Mouse (Mus musculus): ENCODE results near the gene Snapc4.

Snapc4 gene

DNA sequence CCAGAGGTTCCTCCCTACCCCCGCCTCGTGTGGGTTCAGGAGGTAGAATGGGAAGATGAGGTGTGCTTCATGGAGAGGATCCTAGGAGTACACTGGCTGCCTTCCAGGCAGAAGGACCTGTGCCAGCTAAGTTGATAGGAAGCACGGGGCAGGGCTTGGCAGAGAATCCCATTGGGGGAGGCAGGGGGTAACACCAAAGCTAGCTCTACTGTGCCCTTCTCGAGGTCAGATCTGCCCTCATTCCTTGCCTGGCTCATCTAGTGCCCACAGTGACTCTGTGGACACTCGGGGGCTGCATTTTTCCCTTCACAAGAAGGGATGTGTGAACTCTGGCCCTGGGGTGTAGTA is 41.3 kb downstream of the Snapc4 start:
- DNase-seq: no peak

DNA sequence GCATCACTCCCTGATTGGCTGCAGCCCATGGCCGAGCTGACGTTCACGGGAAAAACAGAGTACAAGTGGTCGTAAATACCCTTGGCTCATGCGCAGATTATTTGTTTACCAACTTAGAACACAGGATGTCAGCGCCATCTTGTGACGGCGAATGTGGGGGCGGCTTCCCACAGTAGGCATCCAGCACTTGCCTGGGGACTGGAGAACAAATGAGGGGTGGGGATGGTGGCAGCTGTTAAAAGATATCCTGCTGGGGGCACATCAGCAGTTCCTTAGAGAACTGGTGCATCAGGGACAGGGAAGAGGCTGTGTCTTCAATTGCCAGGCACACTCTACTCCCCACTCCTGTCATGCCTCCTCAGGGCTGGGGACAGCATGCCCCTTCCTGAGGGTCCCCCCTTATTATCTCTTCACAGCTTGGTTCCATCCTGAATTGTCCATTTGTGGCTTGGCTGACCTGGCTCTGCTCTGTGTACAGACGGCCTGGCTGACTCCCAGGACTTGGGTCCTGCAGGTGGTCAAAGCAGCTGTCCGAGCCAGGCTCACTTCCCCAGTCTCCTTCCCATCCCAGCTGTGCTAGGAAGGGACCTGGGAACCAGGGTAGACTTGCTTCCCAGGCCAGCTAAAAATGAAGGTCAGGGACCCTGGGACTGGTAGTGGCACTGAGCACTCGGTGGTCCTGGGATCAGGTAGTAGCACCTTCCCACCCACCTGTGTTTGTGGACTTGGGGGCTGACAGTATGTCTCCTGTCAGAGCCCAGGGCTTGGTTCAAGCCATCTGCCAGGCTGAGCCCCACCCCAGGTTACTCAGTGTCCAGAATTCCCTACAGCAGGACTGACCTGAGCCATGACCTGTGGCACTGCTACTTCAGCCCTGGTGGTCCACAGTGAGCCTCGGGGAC is 41.9 kb downstream of the Snapc4 start:
- no peak for DNase-seq

DNA sequence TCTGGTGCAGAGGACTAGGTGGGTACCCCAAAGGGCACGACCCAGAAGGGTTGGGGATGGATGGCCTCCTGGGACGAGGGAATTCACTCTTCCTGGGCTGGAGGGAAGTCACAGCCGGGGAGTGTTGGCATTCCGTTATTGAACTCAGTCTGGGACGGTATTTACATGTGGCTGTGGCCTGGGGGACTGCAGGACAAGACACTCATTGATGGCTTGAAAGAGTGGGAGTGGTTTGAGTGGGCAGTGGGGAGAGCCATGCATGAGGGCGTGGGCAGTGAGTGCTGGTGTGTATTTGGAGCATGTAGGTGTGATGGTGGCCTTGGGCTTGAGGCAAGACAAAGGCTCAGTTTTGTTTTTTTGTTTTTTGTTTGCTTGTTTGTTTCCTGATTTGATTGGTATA is 49.8 kb downstream of the Snapc4 start:
- DNase-seq: no peak

DNA sequence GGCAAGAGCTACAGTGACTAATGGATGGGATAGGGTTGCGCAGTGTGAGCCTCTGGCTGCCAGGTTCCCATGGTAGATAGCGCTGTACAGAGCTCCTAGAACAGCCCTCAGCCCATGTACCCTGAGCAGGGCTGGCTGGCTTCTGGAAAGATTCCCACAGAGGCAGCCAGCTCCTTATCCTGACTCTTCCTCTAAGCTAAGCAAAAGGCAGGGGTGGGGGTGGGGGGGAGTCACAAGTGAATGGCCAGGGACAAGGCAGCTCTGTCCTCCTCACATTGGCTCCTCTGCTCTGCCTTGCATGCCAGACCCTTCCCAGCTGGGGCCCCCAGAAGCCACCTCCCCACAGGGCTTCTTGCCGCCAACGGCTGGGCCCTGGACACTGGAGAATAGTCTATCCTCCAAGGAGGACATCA is 50.4 kb downstream of the Snapc4 start:
- DNase-seq: no peak

DNA sequence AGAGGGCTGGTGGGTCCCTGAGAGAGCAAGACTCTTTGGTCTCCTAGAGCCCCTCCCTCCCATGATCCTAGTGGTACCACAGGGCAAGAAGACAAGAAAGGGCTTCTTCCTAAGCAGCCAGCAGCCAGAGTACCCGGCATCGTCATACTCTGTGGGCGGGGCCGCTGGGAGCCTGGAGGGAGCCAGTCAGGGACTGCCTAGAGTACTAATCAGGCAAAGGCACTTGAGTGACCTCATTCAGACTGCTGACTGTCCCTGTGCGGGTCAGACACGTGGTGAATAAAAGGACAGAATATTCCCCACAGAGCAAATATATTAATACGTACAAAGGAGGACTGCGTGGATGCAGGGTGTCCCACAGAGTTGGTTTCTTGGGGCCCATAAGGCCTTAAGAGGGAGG is 51.1 kb downstream of the Snapc4 start:
- DNase-seq: no peak

DNA sequence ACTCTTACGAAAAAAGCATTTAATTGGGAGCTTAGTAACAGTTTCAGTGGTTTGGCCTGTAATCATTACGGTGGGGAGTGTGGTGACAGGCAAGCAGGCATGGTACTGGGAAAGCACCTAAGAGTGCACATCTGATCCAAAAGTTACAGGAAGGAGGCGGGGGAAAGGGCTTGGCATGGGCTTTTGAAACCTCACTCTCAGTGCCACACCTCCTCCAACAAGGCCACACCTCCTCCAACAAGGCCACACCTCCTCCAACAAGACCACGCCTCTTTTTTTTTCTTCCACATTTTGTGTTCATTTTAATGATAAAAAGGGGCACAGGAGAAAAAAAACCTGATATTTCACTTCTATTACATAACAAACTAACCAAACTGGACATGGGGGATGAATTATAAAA is 52.6 kb downstream of the Snapc4 start:
- no peak for DNase-seq

DNA sequence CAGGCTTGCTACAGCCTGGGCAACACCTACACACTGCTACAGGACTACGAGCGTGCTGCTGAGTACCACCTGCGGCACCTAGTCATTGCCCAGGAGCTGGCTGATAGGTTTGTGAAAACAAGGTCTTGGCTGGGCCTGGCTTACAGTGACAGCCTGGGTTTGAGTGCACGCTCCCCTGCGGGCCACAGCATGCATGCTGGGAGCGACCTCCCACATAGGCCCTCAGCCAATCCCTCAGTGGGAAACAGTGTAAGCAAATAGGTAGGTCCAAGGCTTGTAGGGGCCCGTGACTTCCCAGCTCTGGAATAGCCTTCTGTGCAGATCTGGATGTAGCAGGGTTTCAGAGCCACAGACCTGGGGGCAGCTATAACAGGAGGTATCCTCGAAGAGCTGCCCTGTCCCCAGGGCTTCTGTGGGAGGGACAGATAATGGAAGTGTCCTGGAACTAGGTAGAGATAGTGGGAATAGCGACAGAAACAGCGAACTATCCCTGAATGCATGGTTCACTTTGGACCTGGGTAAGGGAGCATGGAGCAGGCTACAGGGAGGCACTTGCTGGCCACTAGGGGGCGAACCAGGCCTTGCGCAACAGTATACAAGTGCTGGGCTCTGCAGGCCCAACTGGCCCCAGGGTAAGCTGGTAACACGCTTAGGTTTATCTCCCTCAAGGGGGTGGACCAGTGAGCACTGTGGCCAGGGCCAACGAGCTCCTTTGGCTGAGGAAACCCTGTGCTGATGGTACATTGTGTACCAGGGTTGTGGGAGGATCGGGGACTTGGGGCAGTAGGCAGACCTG is 54.9 kb downstream of the Snapc4 start:
- DNase-seq: peak; percentile 62 to 64

DNA sequence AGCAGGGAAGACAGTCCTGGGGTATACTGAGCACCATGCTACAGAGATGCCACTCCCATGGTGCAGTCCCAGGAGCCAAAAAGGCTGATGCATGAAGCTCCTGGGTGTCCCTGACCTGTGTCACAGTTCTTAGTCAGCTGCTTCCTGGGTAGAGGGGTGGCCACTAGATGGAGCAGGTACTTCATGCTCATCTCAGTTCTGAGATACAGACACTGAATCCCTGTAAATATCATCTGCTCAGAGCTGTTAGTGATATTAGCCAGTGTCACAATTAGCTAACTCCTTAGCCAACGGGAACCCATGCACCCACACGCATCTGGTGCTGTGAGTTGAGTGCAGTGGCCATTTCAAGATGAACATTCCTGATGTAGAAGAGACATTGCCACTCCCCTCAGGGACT is 55.5 kb downstream of the Snapc4 start:
- DNase-seq: no peak

DNA sequence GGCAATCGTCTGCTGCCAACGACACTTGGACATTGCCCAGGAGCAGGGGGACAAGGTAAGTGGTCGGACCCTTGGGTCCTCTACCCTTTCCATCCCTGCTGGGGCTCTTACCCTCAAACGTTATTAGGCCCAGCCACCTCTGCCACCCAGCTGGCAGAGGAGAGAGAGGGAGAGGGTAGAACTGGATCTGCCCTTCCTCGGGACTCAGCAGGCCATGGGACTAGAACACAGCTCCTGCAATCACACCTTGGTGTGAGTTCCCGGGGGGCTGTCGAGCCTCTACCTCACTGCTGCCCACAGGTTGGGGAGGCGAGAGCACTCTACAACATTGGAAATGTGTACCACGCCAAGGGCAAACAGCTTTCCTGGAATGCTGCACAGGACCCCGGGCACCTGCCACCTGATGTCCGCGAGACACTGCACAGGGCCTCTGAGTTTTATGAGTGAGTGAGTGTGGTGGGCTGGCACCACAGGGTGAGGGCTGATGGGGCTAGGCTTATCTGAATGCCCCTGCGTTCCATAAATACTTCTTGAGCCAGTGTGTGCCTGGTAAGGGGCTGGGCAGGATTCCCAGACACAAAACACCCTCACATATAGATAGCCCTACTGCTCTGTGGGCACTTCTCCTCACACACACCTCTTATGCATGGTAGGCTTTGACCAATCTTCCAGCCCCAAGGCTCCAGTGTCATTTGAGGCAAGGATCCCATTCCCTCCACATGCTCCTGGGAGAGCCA is 56.7 kb downstream of the Snapc4 start:
- no peak for DNase-seq

DNA sequence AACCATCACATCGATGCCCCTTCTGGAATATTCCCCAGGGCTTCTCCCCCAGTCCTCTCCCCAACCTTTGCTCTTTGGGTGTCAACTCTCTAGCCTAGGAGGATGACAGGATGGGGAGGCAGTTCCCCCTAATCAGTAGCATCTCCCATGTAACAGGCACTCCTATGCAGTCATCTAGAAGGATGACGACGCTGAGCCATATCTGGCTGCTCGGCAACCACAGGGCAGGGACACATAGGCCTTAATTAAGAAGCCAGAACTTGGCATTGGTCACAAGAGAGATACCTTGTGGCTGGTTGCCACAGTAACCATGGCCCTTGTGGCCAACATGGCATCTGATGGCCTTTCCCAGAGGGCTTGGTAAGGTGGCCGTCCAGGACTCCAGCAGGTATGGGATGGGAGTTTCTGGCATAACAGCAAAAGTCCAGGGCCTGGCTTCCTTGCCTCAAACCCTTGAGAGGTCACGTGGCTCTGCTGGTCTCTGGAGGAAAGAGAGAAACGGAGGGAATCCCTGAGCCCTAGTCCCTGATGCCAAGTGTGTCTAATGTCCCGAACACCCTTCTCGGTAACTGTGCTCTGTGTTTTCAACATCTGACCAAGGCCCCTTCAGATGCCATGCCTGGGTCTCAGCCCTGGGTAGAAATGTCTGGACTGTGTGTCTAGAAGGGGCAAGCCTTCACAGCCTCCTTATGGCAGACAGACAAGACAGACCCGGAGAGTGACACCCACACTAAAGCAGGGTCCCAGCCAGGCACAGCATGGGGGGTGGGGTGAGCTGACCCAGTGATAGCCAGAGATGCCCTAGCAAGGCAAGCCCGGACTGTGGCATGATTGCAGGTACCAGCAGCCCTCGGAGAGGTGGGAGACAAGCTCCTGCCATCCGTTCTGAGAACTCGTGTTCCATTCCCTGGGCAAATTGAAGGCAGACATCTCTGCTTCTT is 59.9 kb downstream of the Snapc4 start:
- DNase-seq: no peak

DNA sequence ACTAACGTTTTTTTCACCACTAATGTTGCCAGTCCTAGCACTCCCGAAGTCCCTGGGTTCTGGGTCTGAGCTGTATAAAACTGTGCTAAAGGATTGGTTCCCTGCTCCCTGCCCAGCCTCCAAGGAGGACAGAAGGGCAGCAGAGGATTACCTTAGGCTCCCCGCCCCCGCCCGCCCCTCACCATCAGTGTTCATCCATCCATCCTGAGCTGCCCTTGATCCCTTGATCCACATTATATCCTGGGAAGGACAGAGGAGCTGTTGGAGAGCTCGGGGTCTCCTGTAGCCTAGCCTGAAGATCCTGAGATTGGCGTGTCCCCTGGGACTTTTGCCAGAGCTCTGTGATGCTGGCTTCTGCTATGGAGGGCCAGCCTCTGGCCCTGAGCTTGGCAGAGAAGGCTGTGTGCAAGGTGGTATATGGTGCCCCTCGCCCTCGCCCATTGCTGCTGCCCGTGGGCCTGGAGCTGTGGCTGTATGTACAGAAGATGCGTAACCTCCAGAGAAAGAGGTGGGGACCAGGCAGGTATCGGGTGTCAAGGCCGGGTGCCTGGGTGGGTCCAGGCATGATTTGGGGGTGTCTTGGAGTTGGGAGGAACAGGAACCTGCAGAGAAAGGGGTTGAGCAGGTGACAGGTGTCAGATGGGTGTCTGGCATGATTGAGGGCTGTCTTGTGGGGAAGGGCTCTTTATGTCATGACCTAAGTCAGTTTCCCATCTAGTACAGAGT is 60.8 kb downstream of the Snapc4 start:
- DNase-seq: no peak

DNA sequence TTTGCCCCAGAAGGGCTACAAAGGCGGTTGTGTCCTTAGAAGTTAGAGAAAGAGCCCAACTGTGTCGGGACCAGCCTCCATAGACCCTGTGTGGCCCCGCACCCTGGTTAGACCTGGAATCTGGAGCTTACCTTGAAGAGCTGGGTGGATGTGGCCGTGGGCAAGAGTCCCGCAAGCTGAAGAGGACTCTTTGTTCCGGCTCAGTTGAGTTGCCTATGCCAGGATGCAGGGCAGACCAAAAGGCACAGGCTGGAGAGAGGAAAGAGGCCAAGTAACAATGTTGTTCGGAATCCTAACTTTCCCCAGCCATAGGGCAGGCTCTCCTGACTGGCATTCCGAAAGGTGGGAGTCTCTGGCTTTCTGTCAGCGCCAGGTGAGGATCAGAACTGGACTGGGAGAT is 61.3 kb downstream of the Snapc4 start:
- DNase-seq: no peak

DNA sequence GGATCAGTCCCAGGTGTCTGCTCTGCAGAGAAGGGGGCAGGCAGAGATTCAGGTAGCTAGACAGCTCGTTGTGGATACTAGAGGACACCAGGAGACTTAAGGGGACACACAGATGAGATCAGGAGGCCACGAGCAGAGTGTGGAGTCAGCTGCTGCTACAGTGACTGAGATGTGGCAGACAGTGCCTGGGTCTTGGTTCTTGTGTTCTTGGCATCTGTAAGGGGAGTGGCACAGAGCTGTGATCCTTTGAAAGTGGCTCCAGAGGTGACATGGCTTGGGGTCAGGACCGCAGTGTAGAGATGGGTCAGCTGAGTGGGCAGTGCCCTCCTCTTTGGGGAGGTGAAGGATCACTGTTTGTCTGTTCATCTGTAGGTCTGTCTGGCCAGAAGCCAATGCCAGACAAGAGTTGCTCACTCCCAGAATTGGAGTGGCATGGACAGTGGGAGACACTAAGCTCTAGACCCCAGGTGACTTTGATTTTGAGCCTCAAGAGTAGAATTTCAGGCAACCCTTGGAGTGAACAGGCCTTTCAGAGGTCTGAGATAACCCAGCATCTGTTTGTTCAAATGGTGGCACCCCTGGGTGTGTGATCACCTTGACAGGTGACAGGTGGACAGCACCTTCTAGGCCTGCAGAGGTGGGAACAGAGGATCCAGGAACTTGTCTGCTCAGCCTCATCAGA is 62.3 kb downstream of the Snapc4 start:
- DNase-seq: no peak

DNA sequence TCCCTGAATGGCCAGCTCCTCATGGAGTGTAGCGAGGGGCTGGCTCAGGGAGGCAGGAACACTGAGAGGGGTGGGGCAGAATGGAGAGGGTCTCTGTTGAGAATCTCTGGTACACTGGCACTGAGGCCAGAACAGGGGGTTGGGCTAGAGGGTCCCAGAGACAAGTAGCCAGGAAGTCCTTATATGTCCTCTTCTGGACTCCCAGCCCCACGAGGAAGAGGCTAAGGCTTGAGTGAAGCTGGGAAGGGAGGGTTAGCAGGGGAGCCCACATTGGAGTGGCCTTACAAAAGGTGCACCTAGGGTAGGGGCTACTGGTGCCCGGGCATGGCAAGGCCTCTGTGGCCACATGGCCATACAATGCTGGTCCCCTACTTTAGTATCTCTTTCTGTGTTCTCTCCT is 63.1 kb downstream of the Snapc4 start:
- no peak for DNase-seq

DNA sequence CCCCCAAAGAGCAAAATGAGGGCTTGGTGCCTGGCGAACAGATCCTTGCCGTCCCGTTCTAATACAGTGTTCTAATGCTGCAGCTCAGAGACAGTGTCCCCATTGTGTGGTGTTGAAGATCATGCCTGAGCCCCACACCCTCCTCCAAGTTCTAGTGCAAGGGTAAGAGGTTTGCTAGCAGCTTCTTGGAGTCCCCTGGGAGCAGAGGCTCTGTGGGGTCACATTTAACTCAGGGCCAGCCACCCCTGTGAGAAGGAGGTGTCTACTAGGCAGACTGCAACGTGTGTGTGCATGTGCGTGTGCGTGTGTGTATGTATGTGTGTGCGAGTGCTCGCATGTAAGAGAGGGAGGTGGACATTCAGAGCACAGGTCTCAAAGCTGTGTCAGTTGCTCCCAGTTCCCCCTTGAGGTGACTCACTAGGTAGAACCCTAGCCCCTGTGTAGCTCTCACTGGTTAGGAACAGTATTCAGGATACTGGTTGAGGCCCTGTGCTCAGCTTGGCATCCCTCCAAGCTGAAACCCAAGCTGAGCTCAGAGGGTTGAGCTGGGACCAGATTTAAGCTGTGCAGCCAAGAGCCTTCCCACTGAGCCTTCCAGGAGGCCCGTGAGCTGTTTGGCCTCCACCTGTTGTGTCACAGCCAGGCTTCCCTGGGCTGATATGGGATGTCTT is 63.7 kb downstream of the Snapc4 start:
- DNase-seq: no peak

DNA sequence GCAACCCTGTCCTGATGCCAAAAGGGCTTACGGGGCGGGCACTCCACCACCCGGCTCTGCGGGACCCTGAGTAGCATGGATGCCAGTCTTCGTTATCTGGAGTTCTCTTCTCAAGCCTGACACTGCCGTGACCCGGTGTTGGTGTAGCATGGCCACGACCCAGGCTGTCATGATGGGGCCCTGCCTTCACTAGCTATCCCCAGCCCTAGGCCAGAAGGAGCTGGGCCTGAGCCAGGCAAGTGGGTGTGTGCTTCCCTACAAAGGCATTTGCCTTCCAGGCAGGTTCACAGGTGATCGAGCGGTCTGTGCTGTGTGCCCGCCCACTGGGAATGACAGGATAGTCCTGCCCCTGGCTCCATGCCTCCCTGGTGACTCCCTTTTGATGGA is 64.5 kb downstream of the Snapc4 start:
- DNase-seq: peak; percentile 58 to 74

DNA sequence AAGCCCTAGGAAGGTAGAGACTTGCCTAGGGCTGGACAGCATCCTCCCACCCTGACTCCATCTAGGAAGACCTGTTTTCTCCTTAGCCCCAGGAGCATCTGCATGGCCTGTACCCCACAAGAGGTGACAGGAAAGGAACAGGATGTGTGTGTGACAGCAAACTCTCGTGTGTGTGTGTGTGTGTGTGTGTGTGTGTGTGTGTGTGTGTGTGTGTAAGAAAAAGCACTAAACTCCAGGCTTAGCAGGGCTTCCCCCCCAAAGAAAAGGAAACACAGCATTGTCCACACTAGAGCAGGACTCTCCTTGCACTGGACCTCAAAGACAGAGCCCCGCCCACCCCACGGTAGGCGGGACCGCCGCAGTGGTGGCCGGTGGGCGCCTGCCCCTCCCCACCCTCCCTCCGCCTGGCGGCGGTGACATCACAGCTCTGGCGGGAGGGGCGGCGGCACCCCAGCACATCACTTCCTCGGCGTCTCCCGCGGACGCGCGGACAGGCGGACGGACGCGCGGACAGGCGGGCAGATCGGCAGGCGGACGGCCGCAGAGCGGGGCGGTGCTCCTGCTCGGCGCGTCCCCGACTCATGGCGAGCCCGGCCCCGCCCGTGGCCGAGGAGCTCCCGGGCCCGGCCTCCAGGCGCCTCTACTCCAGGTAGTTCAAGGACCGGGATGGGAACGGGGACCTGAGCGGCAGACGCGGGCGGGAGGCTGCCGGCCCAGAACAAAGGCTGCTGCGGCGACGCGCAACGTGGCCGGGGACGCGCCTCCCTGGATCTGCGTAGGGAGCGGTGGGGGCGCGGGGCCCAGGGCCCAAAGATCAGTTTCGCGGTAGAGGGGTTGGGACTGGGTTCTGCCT is 65.2 kb downstream of the Snapc4 start, which contains the start of gene Gpsm1:
Gpsm1 (plus strand) TSS at position 444 of the 853 bp plus-strand sequence.
- peak; percentile 82 to 86 for DNase-seq

DNA sequence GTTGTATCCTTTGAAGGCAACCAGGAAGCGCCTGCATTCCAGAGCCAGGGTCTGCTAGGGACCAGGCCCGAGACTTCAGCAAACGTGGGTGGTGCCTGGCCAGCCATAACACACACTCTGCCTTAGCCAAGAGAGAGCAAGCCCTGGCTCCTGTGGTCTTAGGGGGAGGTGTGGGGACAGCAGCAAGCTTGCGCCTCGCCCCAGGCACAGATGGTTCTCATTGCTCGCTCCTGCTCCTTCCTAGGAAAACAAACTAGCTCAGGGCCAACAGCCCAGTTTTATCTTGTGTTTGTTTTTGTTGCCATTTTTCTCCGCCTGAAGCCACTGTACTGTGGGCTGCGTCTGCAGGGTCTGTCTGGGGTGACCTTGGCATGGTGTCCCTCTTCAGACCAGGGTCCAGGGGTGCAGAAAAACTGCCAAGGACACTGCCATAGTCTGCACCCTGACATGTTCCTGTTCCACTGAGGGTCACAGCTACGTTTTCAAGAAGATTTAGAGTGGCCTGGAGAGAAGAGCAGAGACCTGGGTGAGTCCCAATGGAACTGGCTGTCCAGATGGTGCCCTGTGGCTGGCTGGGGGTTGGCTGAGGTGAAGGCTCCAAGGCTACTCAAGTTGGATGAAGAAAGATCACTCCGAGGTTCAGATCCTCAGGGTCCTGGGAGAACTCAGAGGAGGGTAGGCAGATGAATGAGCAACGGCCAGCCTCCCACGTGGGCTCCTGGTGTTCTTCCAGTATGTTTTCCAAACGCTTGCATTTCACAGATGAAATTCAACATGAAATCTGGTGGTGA is 66.0 kb downstream of the Snapc4 start:
- peak; percentile 64 to 76 for DNase-seq
